Mouse (Mus musculus) thymus, postnatal 10 days (tissue): ENCODE results near the gene Muc15.

Source experiments
- DNase-seq, 2 experiments: peaks; one replicate each; pipeline ENCODE4 v3.0.0; 2021; ENCODE audit warnings: low spot score in 2 of 2

The Muc15 gene

DNA sequence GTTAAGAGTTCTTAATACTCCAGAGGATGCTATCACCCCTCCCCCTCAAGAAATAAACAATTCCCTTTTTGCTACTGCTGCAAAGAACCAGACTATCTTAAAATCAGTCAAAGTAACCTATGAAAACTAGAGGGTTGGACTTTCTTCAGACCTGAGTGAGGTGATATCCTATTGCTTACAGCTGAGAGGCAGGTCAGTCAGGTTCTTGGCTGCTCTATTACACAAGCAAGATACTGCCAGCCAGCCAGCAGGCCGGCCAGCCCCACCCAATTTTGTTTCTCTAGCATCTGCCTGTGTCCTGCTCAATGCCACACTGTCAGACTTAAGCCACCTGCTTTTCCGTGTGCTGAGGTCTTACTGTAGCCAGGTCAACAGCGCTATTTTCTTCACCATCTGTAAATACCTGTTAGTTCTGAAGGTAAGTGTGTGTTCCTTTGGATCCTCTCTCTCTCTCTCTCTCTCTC lies at the start of gene Muc15:
Gene Muc15 (plus strand): TSS at position 51 of the 464 bp plus-strand sequence.
- no peak for DNase-seq

- DNase-seq = no peak
Observed at GRCm38 (mm10) chr2:110709436-110709835, 11.7 kb upstream of the Muc15 start.

DNA sequence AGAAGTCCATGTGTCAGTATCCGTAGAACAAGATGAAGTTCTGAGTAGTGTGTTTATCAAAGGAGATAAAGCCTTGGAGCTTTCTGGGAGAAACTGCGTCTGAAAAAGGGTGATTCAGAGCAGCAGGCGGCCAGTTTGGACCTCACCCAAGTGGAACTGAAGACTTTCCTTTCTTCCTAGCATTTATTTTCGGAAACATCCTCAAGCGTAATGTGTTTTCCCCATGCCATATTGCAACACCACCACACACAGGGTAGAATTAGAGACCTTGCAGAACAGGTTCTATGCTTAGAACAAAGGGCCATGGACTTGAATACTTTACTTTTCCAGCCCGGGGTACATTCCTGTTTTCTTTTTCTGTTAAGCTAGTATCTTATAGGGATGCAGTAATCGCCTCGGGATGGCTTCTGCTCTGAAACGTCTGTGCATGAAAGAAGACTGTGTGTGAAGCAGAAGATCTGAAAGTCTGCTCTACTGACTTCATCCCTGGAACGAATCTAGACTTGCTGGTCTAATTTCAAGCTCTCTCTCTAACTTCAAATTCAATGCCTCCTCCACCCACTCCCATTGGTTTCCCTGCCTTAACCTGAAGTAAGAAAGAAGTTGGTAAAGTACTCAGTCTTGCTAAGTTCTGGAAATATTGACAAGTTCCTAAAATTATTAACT lies 11.0 kb upstream of the Muc15 start:
- DNase-seq = no peak

- no peak for DNase-seq
Observed at GRCm38 (mm10) chr2:110719051-110719450, 2.1 kb upstream of the Muc15 start.

- no peak for DNase-seq
Observed at GRCm38 (mm10) chr2:110722208-110722607, 1.1 kb downstream of the Muc15 start.

DNA sequence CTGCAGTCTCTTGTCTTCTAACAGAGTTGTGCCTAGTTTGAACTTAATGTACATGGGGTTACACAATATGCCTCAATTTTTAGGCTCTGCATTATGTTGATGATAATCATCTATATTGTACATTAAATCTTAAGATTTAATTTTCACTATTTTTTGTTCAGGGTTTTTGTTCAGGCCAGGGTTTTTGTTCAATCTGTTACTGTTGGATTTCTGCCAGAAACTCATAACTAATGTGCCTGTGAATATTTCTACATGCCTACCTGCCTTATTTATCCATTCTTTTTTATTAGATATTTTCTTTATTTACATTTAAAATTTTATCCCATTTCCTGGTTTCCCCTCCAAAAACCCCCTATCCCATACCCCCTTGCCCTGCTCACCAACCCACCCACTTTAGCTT lies 5.0 kb downstream of the Muc15 start:
- DNase-seq = no peak

- no peak for DNase-seq
Observed at GRCm38 (mm10) chr2:110737236-110737635, 16.1 kb downstream of the Muc15 start.

DNA sequence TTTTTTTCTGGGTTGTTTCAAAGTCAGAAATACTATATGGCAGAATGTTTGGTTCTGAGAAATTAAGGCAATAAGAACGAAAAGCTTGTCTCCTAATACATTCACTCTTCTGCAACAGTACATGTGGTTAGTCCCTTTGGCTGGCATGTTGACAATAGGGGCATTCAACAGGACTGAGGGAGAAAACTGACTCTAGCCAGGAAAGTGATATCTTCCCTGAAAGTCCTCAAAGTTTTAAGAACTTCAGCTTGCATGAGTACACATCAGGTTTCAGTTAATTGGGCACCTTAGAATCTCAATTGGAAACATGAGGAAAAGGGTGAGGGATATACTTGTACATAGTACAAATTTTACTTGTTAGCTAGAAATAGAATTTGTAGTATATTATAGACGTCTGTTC lies 16.8 kb downstream of the Muc15 start:
- no peak for DNase-seq

- DNase-seq = no peak
Observed at GRCm38 (mm10) chr2:110739781-110740180, 18.6 kb downstream of the Muc15 start.

- DNase-seq = no peak
Observed at GRCm38 (mm10) chr2:110740493-110740892, 19.4 kb downstream of the Muc15 start.

GRCm38 (mm10) chr2:110757556-110757955 lies 36.4 kb downstream of the Muc15 start:
- no peak for DNase-seq

GRCm38 (mm10) chr2:110759434-110759833 lies 38.3 kb downstream of the Muc15 start:
- DNase-seq = no peak

GRCm38 (mm10) chr2:110787396-110787795 lies 66.3 kb downstream of the Muc15 start:
- no peak for DNase-seq
